Mouse (Mus musculus) hindbrain, embryonic 11.5 days (tissue): ENCODE measurements around the gene Mtap. TPM values are rescaled to one million over a fixed set of nuclear protein-coding genes. Genes with fewer than 3 reads are reported as not detected.

Source experiments
- ATAC-seq: fragments of 200-750 bp; cut with Nextera tagmentation; 2 replicates; pipeline ENCODE4 v1.8.0; 2017; ENCODE audit warnings: mild to moderate bottlenecking, moderate TSS enrichment, moderate library complexity; ENCODE audit not compliant: low FRiP score
- DNase-seq: peaks from one replicate; pipeline ENCODE4 v3.0.0-alpha.2; 2015; ENCODE audit warnings: low spot score
- H3K27ac ChIP-seq: fragments of 300-500 bp; sonication (generic); 2 replicates; pipeline ENCODE4 v1.5.1; 2014; ENCODE audit warnings: mild to moderate bottlenecking, low read depth, low read length
- H3K27me3 ChIP-seq: fragments of 300-500 bp; sonication (generic); 2 replicates; pipeline ENCODE4 v1.6.1; 2014; ENCODE audit warnings: mild to moderate bottlenecking, low read length, moderate library complexity, mixed read lengths; ENCODE audit not compliant: control insufficient read depth, insufficient read depth
- H3K36me3 ChIP-seq: fragments of 300-500 bp; sonication (generic); 2 replicates; pipeline ENCODE4 v1.6.1; 2014; ENCODE audit warnings: mild to moderate bottlenecking, low read length, moderate library complexity, mixed read lengths; ENCODE audit not compliant: control insufficient read depth, insufficient read depth
- H3K4me1 ChIP-seq: fragments of 300-500 bp; sonication (generic); replicated peaks from 2 replicates; pipeline ENCODE4 v1.6.1; 2014; ENCODE audit warnings: low read length, mixed read lengths; ENCODE audit not compliant: control insufficient read depth, insufficient read depth
- H3K4me2 ChIP-seq: fragments of 300-500 bp; sonication (generic); replicated peaks from 2 replicates; pipeline ENCODE4 v1.6.1; 2014; ENCODE audit warnings: mild to moderate bottlenecking, low read depth, low read length
- H3K4me3 ChIP-seq: fragments of 300-500 bp; sonication (generic); 2 replicates; pipeline ENCODE4 v1.5.1; 2014; ENCODE audit warnings: low read depth, low read length
- H3K9ac ChIP-seq: fragments of 300-500 bp; sonication (generic); 2 replicates; pipeline ENCODE4 v1.6.1; 2014; ENCODE audit warnings: low read depth, low read length
- H3K9me3 ChIP-seq: fragments of 300-500 bp; sonication (generic); 2 replicates; pipeline ENCODE4 v1.6.1; 2016; ENCODE audit warnings: low read length; ENCODE audit not compliant: control insufficient read depth
- WGBS: fragments of 180-500 bp; shearing (Covaris S2); extraction: QIAGEN DNeasy Blood & Tissue Kit; methylation state at CpG from one replicate; pipeline ENCODE4 v1.1.7; 2014; 5-methylcytosine and 5-hydroxymethylcytosine counted together
- polyA plus RNA-seq: library from polyadenylated mRNA; unstranded; fragments of >200 nt; fragmentation: Nextera tagmentation; extraction: Ambion mirVana; gene quantifications from 2 replicates; pipeline ENCODE4 v1.2.1, GENCODE M21; 2014

The Mtap gene
- polyA plus RNA-seq, 1 experiment from 2014 or later, result 81.4 TPM

GRCm38 (mm10) chr4:89128080-89128936 is 8.6 kb upstream of the Mtap start:
- DNase-seq, result peak; percentile 78
- 29% methylated on average over 20 of the region's 20 CpGs for WGBS
- peak; percentile 37 for ATAC-seq
- Histone ChIP-seq H3K27ac (no peak overlapping the region), H3K4me3 (no peak overlapping the region), H3K27me3 (no peaks in the 10 kb centered on the region), H3K9me3 (no peaks in the 10 kb centered on the region), H3K9ac (no peak overlapping the region), H3K36me3 (no peaks in the 10 kb centered on the region), H3K4me2 (no peak overlapping the region), H3K4me1 (no peaks in the 10 kb centered on the region)

- WGBS, result 82% methylated on average over 5 of the region's 5 CpGs
- Histone ChIP-seq H3K9me3 (no peaks in the 10 kb centered on the region), H3K4me2 (no peak overlapping the region), H3K36me3 (no peaks in the 10 kb centered on the region), H3K4me1 (no peaks in the 10 kb centered on the region), H3K27me3 (no peaks in the 10 kb centered on the region), H3K4me3 (no peak overlapping the region), H3K9ac (no peak overlapping the region), H3K27ac (no peak overlapping the region)
- DNase-seq (no peak), ATAC-seq (no peak)
Measured at GRCm38 (mm10) chr4:89128937-89129277, 8.0 kb upstream of the Mtap start.

- DNase-seq (peak; percentile 85), ATAC-seq (peak; percentile 72)
- Histone ChIP-seq H3K9ac (no peak overlapping the region), H3K27ac (no peak overlapping the region), H3K36me3 (no peaks in the 10 kb centered on the region), H3K4me1 (no peaks in the 10 kb centered on the region), H3K4me2 (no peak overlapping the region), H3K9me3 (no peaks in the 10 kb centered on the region), H3K27me3 (no peaks in the 10 kb centered on the region), H3K4me3 (no peak overlapping the region)
- 7% methylated on average over 5 of the region's 5 CpGs for WGBS
Measured at GRCm38 (mm10) chr4:89129311-89129913, 7.5 kb upstream of the Mtap start.

- no peak for DNase-seq
- Histone ChIP-seq H3K9me3 (no peaks in the 10 kb centered on the region), H3K4me1 (no peaks in the 10 kb centered on the region), H3K9ac (no peak overlapping the region), H3K27me3 (no peaks in the 10 kb centered on the region), H3K27ac (no peak overlapping the region), H3K36me3 (no peaks in the 10 kb centered on the region), H3K4me3 (no peak overlapping the region), H3K4me2 (no peak overlapping the region)
- ATAC-seq, result no peak
- 91% methylated on average over 3 of the region's 3 CpGs for WGBS
Measured at GRCm38 (mm10) chr4:89131795-89132194, 5.1 kb upstream of the Mtap start.

- no peak for ATAC-seq
- H3K27me3 ChIP-seq, result no peaks in the 10 kb centered on the region
- H3K36me3 ChIP-seq, result no peaks in the 10 kb centered on the region
- DNase-seq, result no peak
- H3K9me3 ChIP-seq, result no peaks in the 10 kb centered on the region
- no peaks in the 10 kb centered on the region; the same call in 1 of the 2 replicates for H3K4me1 ChIP-seq
- H3K4me2 ChIP-seq, result peak overlapping the region; percentile 61
- H3K4me3 ChIP-seq, result no peak overlapping the region
- H3K27ac ChIP-seq, result no peak overlapping the region
- 23% methylated on average over 3 of the region's 3 CpGs for WGBS
- H3K9ac ChIP-seq, result no peak overlapping the region; the same call in 1 of the 2 replicates
Measured at GRCm38 (mm10) chr4:89136356-89136755, 566 bp upstream of the Mtap start.

- Histone ChIP-seq H3K9me3 (no peaks in the 10 kb centered on the region), H3K4me2 (peak overlapping the region; percentile 61), H3K4me3 (peak overlapping the region; percentile 80), H3K4me1 (no peaks in the 10 kb centered on the region; the same call in 1 of the 2 replicates), H3K9ac (peak overlapping the region; percentile 80), H3K27me3 (no peaks in the 10 kb centered on the region), H3K36me3 (no peaks in the 10 kb centered on the region; the same call in 1 of the 2 replicates), H3K27ac (no peak overlapping the region)
- peak; percentile 85 for ATAC-seq
- DNase-seq, result peak; percentile 53
- under 1% methylated on average over 34 of the region's 36 CpGs for WGBS
Measured at GRCm38 (mm10) chr4:89137542-89138360, 829 bp downstream of the Mtap start.

GRCm38 (mm10) chr4:89138361-89138651 is 1.4 kb downstream of the Mtap start:
- WGBS, result 20% methylated on average over 4 of the region's 4 CpGs
- Histone ChIP-seq H3K36me3 (no peaks in the 10 kb centered on the region; the same call in 1 of the 2 replicates), H3K9me3 (no peaks in the 10 kb centered on the region), H3K27me3 (no peaks in the 10 kb centered on the region), H3K27ac (no peak overlapping the region), H3K9ac (peak overlapping the region; percentile 80; the same call in 1 of the 2 replicates), H3K4me2 (peak overlapping the region; percentile 61), H3K4me3 (peak overlapping the region; percentile 80), H3K4me1 (no peaks in the 10 kb centered on the region; the same call in 1 of the 2 replicates)
- DNase-seq, result no peak
- ATAC-seq, result no peak

- no peak for ATAC-seq
- no peak overlapping the region for H3K27ac ChIP-seq
- no peak overlapping the region for H3K4me3 ChIP-seq
- no peaks in the 10 kb centered on the region; the same call in 1 of the 2 replicates for H3K4me1 ChIP-seq
- H3K27me3 ChIP-seq, result no peaks in the 10 kb centered on the region
- no peak for DNase-seq
- no peak overlapping the region for H3K9ac ChIP-seq
- no peaks in the 10 kb centered on the region for H3K9me3 ChIP-seq
- WGBS, result 85% methylated on average over 5 of the region's 5 CpGs
- no peaks in the 10 kb centered on the region; the same call in 1 of the 2 replicates for H3K36me3 ChIP-seq
- no peak overlapping the region for H3K4me2 ChIP-seq
Measured at GRCm38 (mm10) chr4:89140832-89141231, 3.9 kb downstream of the Mtap start.
